Mouse (Mus musculus): Measurements from ENCODE around the gene Asphd2. TPM values are rescaled to one million over a fixed set of nuclear protein-coding genes. Genes with fewer than 3 reads are reported as not detected.

Asphd2 gene
- polyA plus RNA-seq (2015; fragmentation: Nextera tagmentation; extraction: Ambion mirVana), result 0.17 and 0.29 TPM in 2 replicates

DNA sequence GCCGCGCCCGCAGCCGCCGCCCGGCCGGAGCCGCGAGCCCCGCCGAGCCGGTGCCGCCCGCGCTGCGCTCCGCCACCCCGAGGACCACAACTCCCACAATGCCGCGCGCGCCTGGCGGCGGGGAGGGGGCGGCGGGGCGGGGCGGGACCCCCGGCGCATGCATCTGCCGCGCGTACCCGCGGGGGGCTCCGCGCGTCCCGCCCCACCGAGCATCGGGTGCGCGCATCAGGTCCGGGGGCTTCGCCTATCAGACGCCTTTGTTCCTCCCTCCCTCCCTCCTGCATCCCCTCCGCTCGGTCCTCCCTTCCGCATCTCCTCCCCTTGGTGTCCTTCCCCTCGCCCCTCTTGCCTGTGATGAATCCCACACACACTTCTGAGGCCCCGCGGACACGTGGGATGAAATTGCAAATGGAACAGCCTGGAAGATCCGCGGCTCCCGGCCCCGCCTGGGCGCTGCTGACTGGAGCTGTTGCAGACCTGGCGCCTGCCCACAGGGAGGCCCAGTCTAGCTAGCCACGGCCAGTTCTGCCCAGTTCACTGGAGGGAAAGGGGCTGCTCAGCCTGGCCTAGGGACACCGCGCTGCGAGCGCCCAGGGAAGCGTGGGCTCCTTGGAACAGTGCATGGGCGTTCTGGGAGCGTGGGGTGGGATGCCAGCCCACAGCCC lies at the start of gene Asphd2:
Gene Asphd2 (minus strand): TSS at position 88 of the 665 bp plus-strand sequence.

DNA sequence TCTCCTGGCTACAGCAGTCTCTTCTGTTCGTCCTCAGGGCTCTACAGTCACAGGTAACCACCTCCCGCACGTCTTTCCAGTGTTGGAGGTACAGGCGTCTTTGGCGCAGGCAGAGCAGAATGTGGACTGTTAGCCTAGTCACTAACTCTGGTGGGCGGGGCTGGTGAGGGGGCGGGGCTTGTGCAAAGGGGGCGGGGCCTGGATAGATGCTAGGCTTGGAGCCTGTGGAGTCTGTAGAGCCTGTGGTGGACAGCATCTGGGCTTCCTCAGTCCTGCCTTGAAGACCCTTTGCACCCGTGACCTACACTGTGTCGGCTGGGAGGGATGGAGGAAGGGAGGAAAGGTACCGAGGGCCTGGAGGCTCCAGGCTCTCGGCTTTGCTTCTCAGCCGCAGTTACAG lies 38.8 kb downstream of the Asphd2 start, which contains the start of gene Gm6583:
Gene Gm6583 (minus strand): TSS at position 124 of the 400 bp plus-strand sequence.

DNA sequence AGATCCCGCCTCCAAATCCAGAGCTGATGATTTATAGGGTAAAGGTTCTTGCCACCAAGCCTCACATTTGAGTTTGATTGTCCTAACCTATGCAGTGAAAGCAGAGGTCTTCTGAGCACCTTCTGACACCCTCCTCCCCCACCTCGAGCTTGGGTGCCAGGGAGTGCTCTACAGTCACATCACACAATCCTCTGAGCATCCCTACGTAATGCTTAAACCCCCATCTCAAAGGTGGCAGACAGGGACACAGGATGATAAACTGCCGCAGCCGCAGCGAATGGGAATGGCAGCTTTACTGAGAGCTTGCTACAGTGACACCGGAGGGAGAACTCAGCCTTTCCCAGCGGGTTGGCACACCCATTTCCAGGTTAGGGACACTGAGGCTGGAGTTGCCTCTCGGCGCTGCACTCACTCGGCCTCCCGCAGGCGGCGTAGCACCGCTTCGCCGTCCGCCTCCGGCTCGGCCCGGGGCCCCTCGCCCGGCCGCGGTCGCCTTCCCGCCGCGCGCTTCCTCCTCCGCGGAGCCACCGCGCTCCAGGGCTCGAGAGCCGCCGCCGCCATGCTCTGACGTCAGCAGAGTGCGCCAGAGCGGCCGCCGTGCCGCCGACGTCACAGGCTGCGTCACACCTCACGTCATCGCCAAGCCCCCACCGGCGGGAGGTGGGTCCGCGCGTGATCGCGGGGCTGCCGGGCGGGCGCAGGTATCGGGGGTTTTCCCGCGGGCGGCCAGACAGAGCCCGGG lies 52.0 kb downstream of the Asphd2 start, which contains the start of the genes Srrd and Hps4:
Gene Srrd (minus strand): TSS at position 578 of the 742 bp plus-strand sequence.
Gene Hps4 (plus strand): TSS at position 621 of the 742 bp plus-strand sequence.

Other genes starting within 250 kb of the Asphd2 start
- gene Cryba4, start 142.3 kb downstream of the Asphd2 start, polyA plus RNA-seq (2015; fragmentation: Nextera tagmentation; extraction: Ambion mirVana), result 1.6 and 2.0 TPM in 2 replicates
- gene Crybb1, start 139.1 kb downstream of the Asphd2 start, polyA plus RNA-seq (2015; fragmentation: Nextera tagmentation; extraction: Ambion mirVana), result 0.47 and 1.6 TPM in 2 replicates
- gene Tpst2, start 118.2 kb downstream of the Asphd2 start, polyA plus RNA-seq (2015; fragmentation: Nextera tagmentation; extraction: Ambion mirVana), result 44.7 and 53.7 TPM in 2 replicates
- 11.3 and 12.9 TPM in 2 replicates for gene Tfip11, start 68.5 kb downstream of the Asphd2 start, polyA plus RNA-seq (2015; fragmentation: Nextera tagmentation; extraction: Ambion mirVana)
- 16.9 and 20.9 TPM in 2 replicates for gene Srrd, start 51.8 kb downstream of the Asphd2 start, polyA plus RNA-seq (2015; fragmentation: Nextera tagmentation; extraction: Ambion mirVana)
- 11.9 and 16.7 TPM in 2 replicates for gene Hps4, start 51.8 kb downstream of the Asphd2 start, polyA plus RNA-seq (2015; fragmentation: Nextera tagmentation; extraction: Ambion mirVana)
- 0.18 and 0.20 TPM in 2 replicates for gene Gm6583, start 38.8 kb downstream of the Asphd2 start, polyA plus RNA-seq (2015; fragmentation: Nextera tagmentation; extraction: Ambion mirVana)
- not detected in 2 replicates for gene Gm6588, start 54.6 kb upstream of the Asphd2 start, polyA plus RNA-seq (2015; fragmentation: Nextera tagmentation; extraction: Ambion mirVana)
- gene Sez6l, start 182.3 kb upstream of the Asphd2 start, polyA plus RNA-seq (2015; fragmentation: Nextera tagmentation; extraction: Ambion mirVana), result 0.12 and 0.16 TPM in 2 replicates